Mouse (Mus musculus): ENCODE data around the gene Ccdc154.

DNA sequence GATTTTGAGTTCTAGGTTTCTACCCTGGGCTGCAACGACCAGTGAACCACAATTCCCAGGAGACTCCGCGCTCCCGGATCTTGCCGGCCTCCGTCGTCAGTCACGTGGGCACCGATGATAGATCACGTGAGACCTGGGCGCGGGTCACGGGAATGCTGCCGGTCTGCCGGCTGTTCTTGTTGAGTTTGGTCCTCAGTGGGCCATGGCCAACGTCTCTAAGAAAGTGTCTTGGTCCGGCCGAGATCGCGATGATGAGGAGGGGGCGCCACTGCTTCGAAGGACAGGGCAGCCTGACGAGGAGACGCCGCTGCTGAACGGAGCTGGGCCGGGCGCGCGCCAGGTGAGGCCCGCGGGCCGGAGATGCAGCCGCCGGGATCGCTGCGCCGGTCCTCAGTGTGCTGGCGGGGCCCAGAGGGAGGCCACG, 29.0 kb upstream of the Ccdc154 start, which contains the start of gene Clcn7:
- peak; percentile 58; the same call in 1 of the 2 replicates for TF ChIP-seq POLR2A (IDR thresholded peaks at IDR 0.05; ENCODE audit: borderline replicate concordance, extremely low read depth, insufficient read depth, insufficient read length, poor library complexity, severe bottlenecking)
- TF ChIP-seq CTCF (IDR thresholded peaks at IDR 0.05; ENCODE audit: borderline replicate concordance, extremely low read depth, insufficient read depth, insufficient read length): no peak
